Mouse (Mus musculus): Measurements from ENCODE around the gene Pex12. TPM values are rescaled to one million over a fixed set of nuclear protein-coding genes. Genes with fewer than 3 reads are reported as not detected.
"Not testable (repeated sequence)": the region's sequence is repeated elsewhere in the genome, so short reads cannot be mapped to it uniquely, and the experiment has no call there.

Gene Pex12
- polyA plus RNA-seq, 1 experiment from 2014 or later, result 14.4 TPM

DNA sequence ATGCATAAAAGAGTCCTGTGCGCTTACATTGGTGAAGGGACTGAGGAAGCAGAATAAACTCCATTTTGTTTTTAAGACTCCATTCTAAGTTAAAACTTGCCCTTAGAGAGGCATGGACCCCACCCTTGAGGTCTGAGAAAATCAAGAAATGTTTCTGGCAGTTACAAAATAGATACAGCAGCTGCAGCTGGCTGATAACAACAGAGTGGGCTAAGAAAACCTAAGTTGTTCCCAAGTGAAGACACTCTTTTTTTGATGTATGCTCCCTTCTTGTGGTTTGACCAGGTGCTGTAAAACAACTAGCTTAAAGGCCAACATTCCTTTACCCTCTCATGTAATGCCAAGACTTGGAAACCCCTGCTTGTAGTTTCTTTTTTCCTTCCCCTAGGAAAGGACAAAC, 39.7 kb downstream of the Pex12 start:
- H3K36me3 ChIP-seq, result no peaks in the 10 kb centered on the region
- 95% methylated on average over 1 of the region's 1 CpGs for WGBS
- H3K4me2 ChIP-seq (replicated peaks), result no peak overlapping the region
- H3K27ac ChIP-seq (replicated peaks), result no peak overlapping the region
- no peaks in the 10 kb centered on the region for H3K4me1 ChIP-seq
- no peak overlapping the region for H3K9ac ChIP-seq
- H3K9me3 ChIP-seq (replicated peaks), result no peaks in the 10 kb centered on the region
- no peak for ATAC-seq (ENCODE audit: insufficient number of reproducible peaks, low FRiP score, low TSS enrichment, low read depth)
- no peaks in the 10 kb centered on the region for H3K27me3 ChIP-seq
- no peak overlapping the region for H3K4me3 ChIP-seq (replicated peaks)

DNA sequence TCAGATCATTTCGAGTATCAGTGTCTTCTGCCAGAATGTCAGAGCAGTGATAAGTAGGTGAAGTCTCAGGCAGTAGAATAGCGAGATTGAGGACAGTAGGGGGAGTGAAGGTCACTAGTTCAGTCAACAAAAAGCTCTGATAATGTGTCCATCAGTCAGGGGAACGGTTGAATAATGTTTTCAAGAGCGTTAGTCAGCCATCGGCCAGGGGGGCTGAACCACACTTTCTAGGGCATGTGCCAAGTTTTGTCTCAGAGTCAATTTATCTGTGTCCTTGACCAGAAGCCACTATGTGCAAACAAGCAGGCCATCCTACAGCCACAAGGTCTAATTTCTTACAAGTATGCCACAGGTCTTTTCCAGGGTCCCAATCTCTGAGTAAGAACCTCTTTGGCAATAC, 45.2 kb downstream of the Pex12 start:
- H3K27me3 ChIP-seq; H3K36me3 ChIP-seq; H3K4me1 ChIP-seq; ATAC-seq (ENCODE audit: insufficient number of reproducible peaks, low FRiP score, low TSS enrichment, low read depth); H3K9ac ChIP-seq; H3K27ac ChIP-seq (replicated peaks); H3K4me2 ChIP-seq (replicated peaks); H3K9me3 ChIP-seq (replicated peaks); H3K4me3 ChIP-seq (replicated peaks): not testable (repeated sequence)
- 65% methylated on average over 5 of the region's 5 CpGs for WGBS

Other genes starting within 250 kb of the Pex12 start
- 6.5 and 8.5 TPM in 2 replicates for gene Slfn2, start 237.5 kb downstream of the Pex12 start, polyA plus RNA-seq (2015; fragmentation: Nextera tagmentation; extraction: Ambion mirVana)
- gene Slfn1, start 185.7 kb downstream of the Pex12 start, polyA plus RNA-seq (2015; fragmentation: Nextera tagmentation; extraction: Ambion mirVana), result 0.61 and 0.83 TPM in 2 replicates
- 0.13 and 0.33 TPM in 2 replicates for gene Slfn4, start 127.4 kb downstream of the Pex12 start, polyA plus RNA-seq (2015; fragmentation: Nextera tagmentation; extraction: Ambion mirVana)
- 1.5 and 2.1 TPM in 2 replicates for gene Slfn3, start 111.3 kb downstream of the Pex12 start, polyA plus RNA-seq (2015; fragmentation: Nextera tagmentation; extraction: Ambion mirVana)
- gene Slfn14, start 15.9 kb downstream of the Pex12 start, polyA plus RNA-seq (2015; fragmentation: Nextera tagmentation; extraction: Ambion mirVana), result 0.05 and 0.14 TPM in 2 replicates
- 47.3 and 53.9 TPM in 2 replicates for gene Ap2b1, start 3.6 kb downstream of the Pex12 start, polyA plus RNA-seq (2015; fragmentation: Nextera tagmentation; extraction: Ambion mirVana)
- 3.2 and 3.9 TPM in 2 replicates for gene Rasl10b, start 106.6 kb upstream of the Pex12 start, polyA plus RNA-seq (2015; fragmentation: Nextera tagmentation; extraction: Ambion mirVana)
- 0.64 and 0.91 TPM in 2 replicates for gene Gas2l2, start 126.9 kb upstream of the Pex12 start, polyA plus RNA-seq (2015; fragmentation: Nextera tagmentation; extraction: Ambion mirVana)
- 0.57 and 0.58 TPM in 2 replicates for gene 1700020L24Rik, start 135.1 kb upstream of the Pex12 start, polyA plus RNA-seq (2015; fragmentation: Nextera tagmentation; extraction: Ambion mirVana)
- gene Mmp28, start 160.5 kb upstream of the Pex12 start, polyA plus RNA-seq (2015; fragmentation: Nextera tagmentation; extraction: Ambion mirVana), result 2.6 and 3.2 TPM in 2 replicates
- gene Taf15, start 170.5 kb upstream of the Pex12 start, polyA plus RNA-seq (2015; fragmentation: Nextera tagmentation; extraction: Ambion mirVana), result 11.1 and 13.5 TPM in 2 replicates
- gene Heatr9, start 219.6 kb upstream of the Pex12 start, polyA plus RNA-seq (2015; fragmentation: Nextera tagmentation; extraction: Ambion mirVana), result not detected in 2 replicates
- gene Ccl5, start 227.9 kb upstream of the Pex12 start, polyA plus RNA-seq (2015; fragmentation: Nextera tagmentation; extraction: Ambion mirVana), result 0.35 and 0.70 TPM in 2 replicates